Mouse (Mus musculus): ENCODE measurements around the gene Dtnbp1. TPM values are rescaled to one million over a fixed set of nuclear protein-coding genes. Genes with fewer than 3 reads are reported as not detected.

Gene Dtnbp1
- polyA plus RNA-seq, 1 experiment, result 136 TPM

Other genes with a start within 250 kb of the Dtnbp1 start
- not detected in 2 replicates for gene Gm9817, start 76.5 kb upstream of the Dtnbp1 start, polyA plus RNA-seq (2012; ENCODE audit: insufficient read depth, insufficient read length, missing spikeins)